Mouse (Mus musculus) embryonic facial prominence, embryonic 12.5 days (tissue): ENCODE measurements around the gene Neurl1b. TPM values are rescaled to one million over a fixed set of nuclear protein-coding genes. Genes with fewer than 3 reads are reported as not detected.

Source experiments
- polyA plus RNA-seq: library from polyadenylated mRNA; unstranded; fragments of >200 nt; fragmentation: Nextera tagmentation; extraction: Ambion mirVana; gene quantifications from 2 replicates; pipeline ENCODE4 v1.2.1, GENCODE M21; 2016

The Neurl1b gene
- polyA plus RNA-seq, 1 experiment from 2014 or later: 0.45 TPM

Other genes starting within 250 kb of the Neurl1b start
- 0.34 and 0.61 TPM in 2 replicates for gene Pdia2, start 215.7 kb upstream of the Neurl1b start, polyA plus RNA-seq
- 4.9 and 7.1 TPM in 2 replicates for gene Rgs11, start 211.9 kb upstream of the Neurl1b start, polyA plus RNA-seq
- 20.7 and 22.9 TPM in 2 replicates for gene Arhgdig, start 207.0 kb upstream of the Neurl1b start, polyA plus RNA-seq
- 37.9 and 40.8 TPM in 2 replicates for gene Fam234a, start 170.6 kb upstream of the Neurl1b start, polyA plus RNA-seq
- gene Luc7l, start 161.9 kb upstream of the Neurl1b start, polyA plus RNA-seq: 153 and 155 TPM in 2 replicates
- gene Ergic1, start 146.7 kb downstream of the Neurl1b start, polyA plus RNA-seq: 102 and 103 TPM in 2 replicates
- gene Dusp1, start 147.3 kb downstream of the Neurl1b start, polyA plus RNA-seq: 19.4 and 20.6 TPM in 2 replicates
- gene Atp6v0e, start 248.4 kb downstream of the Neurl1b start, polyA plus RNA-seq: 118 and 119 TPM in 2 replicates